Mouse (Mus musculus): Measurements from ENCODE around the gene Sp8. TPM values are rescaled to one million over a fixed set of nuclear protein-coding genes. Genes with fewer than 3 reads are reported as not detected.

The Sp8 gene
- polyA plus RNA-seq, 1 experiment from 2014 or later, result 4.0 TPM

Other genes with a start within 250 kb of the Sp8 start
- gene Abcb5, start 120.1 kb downstream of the Sp8 start, polyA plus RNA-seq (2015; fragmentation: Nextera tagmentation; extraction: Ambion mirVana), result 0.15 TPM in 1 of 2 replicates, not detected in the other